Mouse (Mus musculus): ENCODE results near the gene Snap47.
"Not testable (repeated sequence)": the region's sequence is repeated elsewhere in the genome, so short reads cannot be mapped to it uniquely, and the experiment has no call there.

Snap47 gene

DNA sequence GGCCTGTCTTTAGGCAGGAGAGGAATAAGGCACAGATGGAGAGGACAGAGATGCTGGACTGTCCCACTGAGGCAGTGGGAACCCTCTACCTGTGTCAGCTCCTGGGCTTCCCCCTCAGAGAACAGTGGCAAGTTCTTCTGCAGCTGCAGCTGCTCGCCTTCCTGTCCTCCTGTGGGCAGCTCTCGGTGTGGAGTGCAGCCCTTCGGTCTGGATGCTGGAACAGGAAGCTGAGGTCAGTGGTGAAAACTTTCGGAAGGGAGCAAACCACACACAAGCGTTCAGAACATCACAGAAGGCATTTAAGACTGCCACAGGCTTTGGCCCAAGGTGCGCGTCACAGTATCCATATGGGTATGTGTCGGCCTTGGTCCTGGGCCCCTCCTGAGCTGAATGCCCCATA, 29.6 kb downstream of the Snap47 start:
- DNase-seq: no peak

DNA sequence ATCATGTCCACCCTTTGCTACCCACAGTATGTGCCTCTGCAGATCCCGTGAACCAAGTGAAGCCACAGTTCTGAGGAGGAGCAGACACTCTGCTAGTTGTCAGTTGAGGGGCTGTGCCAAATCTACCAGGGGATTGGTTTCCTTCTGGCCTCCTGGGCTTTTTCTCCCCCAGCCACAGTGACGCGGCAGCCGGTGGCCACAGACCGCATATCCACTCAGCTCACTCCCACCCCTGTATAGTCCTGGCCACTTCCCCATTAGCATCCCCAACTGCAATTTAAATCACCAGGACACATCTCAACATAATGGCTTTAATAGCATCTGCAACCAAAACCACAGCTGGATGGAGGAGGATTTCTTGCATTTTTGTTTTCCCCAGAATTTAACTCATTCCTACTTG, 32.3 kb downstream of the Snap47 start:
- DNase-seq: no peak

DNA sequence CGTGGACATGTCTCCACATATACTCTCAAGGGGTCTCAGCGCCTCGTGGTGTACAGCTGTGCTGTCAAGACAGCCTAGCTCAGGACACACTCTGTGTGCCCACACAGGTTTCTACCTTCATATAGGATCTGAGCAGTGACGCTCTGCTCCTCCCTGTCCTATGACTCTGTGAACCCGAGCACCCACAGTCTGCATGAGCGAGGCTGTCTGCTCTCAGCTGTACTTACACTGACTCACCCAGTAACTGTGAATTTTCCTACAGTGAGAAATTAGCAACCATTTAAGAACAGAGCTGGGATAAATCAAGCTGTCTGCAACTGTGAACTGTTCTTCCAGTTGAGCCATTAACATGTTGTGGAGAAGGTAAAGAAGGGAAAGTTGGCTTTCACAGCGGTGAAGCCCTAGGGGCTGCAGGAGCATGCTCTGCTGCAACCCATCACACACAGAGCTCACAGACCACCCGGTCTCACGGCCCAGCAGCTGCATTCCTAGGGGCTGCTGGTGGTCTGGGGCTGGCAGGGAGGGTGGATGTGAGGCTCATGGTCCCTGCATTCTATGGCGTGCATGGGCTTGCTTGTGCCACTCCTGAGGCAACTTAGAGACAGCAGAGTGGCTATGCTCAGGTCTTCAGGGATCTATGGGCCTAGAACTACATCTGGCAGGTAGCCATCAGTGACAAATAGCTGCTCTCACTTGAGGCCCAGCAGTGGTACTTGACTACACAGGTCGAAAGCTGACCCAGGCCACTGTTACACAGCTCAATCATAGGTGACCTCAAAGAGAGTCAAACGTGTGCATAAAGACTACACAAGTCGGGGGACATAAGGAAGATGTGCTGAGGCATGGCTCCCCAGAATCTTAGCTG, 37.8 kb downstream of the Snap47 start:
- DNase-seq: no peak

- DNase-seq: no peak
These were observed 38.9 kb downstream of the Snap47 start for GRCm38 (mm10) chr11:59412058-59412457.

DNA sequence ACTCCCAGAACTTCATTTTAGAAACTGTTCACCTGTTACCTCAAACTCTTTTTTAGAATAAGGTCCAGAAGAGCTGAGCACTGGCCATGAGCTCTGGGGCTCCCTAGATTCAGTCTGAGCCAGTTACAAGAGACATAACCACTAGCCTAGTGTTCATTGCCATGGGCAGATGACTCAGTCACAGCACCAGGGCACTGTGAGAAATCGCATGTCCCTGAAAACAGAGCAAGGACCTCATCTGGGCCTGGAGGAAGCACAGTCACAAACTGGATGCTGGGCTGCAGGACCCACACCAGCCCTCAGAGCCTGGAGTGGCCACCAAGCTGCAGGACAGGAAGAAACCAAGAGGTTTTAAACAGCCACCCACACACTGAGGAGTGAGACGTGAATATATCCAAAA, 40.1 kb downstream of the Snap47 start:
- no peak for DNase-seq

DNA sequence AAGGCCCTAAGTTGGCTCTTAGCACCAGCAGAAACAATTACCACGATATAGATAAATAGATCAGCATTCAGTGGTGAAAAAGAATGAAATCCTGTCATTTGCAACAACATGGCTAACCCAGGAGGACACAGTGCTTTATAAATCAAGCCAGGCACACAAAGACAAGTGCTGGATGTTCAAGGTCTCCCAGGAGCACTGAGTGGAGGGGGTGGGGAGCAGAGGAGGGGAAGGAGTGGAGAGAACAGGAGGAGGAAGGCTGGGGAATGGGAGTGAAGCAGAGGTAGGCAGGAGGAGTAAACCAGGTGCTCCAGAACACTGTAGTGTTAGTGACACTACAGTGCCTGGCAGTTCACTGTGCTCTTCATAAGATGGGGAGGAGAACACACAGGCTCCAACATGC, 45.2 kb downstream of the Snap47 start:
- DNase-seq: no peak

- no peak for DNase-seq
These were observed 50.1 kb downstream of the Snap47 start for GRCm38 (mm10) chr11:59400876-59401275.

GRCm38 (mm10) chr11:59399830-59400229, 51.2 kb downstream of the Snap47 start:
- DNase-seq: no peak

GRCm38 (mm10) chr11:59397536-59398371, 53.2 kb downstream of the Snap47 start:
- no peak for DNase-seq

DNA sequence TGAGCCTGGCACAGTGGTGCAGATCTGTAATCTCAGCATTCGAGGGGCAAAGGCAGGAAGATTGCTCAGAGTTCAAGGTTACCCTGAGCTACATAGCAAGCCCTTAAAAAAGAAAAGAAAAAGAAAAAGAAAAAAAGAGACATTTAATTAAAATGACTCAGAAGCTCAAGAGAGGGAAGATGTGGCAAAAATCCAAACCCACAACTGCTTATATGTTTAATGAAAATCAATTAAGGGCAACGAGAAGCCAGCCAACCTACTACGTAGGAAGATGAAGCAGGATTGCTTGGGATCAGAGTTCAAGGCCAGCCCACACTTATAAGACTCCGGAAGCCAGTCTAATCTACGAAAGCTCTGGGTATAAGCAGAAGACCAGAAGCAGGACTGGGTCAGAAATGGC, 56.5 kb downstream of the Snap47 start:
- no peak for DNase-seq

DNA sequence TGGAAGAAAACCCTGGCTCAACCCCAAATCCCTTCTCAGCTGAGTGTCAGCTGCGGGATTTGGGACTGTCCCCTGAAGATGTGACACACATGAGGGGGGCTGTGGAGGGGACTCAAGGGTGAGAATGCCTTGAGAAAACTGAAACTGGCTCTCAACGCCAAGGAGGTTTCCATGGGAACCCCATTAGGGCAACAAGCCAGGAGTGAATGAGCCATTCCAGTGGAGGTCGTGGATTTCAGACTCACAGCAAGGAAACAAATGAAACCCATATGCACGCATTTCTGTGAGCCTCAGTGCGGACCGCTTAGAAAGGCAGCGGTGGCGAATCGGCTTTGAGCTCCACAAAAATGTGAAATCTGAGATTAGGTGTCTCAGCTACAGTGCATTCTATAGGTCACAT, 57.4 kb downstream of the Snap47 start:
- no peak for DNase-seq

DNA sequence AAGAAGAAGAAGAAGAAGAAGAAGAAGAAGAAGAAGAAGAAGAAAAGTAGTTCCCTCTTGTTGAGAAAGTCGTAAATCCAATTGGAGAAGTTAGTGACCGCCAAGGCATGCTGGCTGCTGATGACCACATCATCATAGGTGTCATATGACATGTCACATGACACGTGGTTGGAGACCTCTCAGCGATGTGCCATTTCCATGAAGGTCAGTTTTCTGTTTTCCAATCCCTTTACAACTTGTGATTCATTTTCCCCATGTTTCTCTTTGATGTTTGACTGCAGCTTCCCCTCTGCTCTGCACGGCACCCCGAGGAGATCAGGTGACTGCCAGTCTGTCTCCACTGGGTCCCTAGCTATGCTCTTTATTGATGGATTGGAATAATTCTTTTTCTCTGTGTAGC, 58.7 kb downstream of the Snap47 start:
- DNase-seq: no peak

- no peak for DNase-seq
These were observed 60.5 kb downstream of the Snap47 start for GRCm38 (mm10) chr11:59390470-59390869.

- DNase-seq: no peak
These were observed 61.4 kb downstream of the Snap47 start for GRCm38 (mm10) chr11:59389617-59390016.

GRCm38 (mm10) chr11:59388806-59389205, 62.2 kb downstream of the Snap47 start:
- no peak for DNase-seq

GRCm38 (mm10) chr11:59387471-59387870, 63.5 kb downstream of the Snap47 start:
- no peak for DNase-seq

- no peak for DNase-seq
These were observed 65.9 kb downstream of the Snap47 start for GRCm38 (mm10) chr11:59385123-59385522.

- no peak for DNase-seq
These were observed 66.5 kb downstream of the Snap47 start for GRCm38 (mm10) chr11:59384441-59384959.

- no peak for DNase-seq
These were observed 71.4 kb downstream of the Snap47 start for GRCm38 (mm10) chr11:59379547-59379946.

- DNase-seq: no peak
These were observed 73.0 kb downstream of the Snap47 start for GRCm38 (mm10) chr11:59377999-59378398.

GRCm38 (mm10) chr11:59375475-59375874, 75.5 kb downstream of the Snap47 start, which contains the start of gene Prss38:
Prss38 (minus strand) TSS chr11:59375657.
- DNase-seq: no peak

- no peak for DNase-seq
These were observed 81.1 kb downstream of the Snap47 start for GRCm38 (mm10) chr11:59369848-59370247.

DNA sequence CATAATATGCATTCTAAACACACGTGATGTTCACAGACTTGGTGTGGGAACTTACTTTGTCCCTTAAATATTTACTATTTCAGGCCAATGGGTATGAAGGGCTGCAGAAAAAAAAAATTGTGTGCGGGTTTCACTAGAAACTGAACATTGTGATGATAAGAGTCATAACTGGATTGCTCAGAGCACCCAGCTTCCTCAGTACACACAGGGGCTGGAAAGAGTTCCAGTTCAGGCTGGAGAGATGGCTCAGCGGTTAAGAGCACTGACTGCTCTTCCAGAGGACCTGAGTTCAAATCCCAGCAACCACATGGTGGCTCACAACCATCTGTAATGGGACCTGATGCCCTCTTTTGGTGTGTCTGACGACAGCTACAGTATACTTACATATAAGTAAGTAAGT, 83.0 kb downstream of the Snap47 start:
- not testable (repeated sequence) for DNase-seq

DNA sequence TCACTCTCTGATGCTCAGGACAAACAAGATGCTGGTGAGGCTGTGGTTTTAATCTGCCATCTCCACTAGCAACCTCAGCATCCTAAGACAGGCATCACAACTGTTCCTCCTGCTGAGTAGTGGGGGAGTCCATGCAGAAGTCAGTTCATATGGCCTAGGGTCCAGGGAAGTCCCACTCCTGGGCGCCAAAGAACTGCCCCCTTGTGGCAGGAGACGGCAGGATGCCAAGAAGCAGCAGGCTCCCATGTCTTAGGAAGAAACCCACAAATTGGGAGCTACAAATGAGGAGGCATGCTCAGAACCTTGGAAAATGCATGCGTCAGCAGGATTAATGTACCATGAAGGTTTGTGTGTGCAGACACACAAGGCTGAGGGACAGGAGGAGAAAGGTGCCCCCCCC, 84.4 kb downstream of the Snap47 start:
- DNase-seq: no peak

All from cerebellum, adult 18-20 months (tissue).